Mouse (Mus musculus): Measurements from ENCODE around the gene Tmem40. TPM values are rescaled to one million over a fixed set of nuclear protein-coding genes. Genes with fewer than 3 reads are reported as not detected.

Gene Tmem40
- total and polyA plus RNA-seq, 2 experiments: not detected

GRCm38 (mm10) chr6:115772604-115773003 lies 10.4 kb upstream of the Tmem40 start:
- no peak for TF ChIP-seq POLR2A (IDR thresholded peaks at IDR 0.05; ENCODE audit: extremely low read depth, insufficient read depth, low read length)
- TF ChIP-seq CTCF (IDR thresholded peaks at IDR 0.05; ENCODE audit: low read depth, low read length): 0 out of 2 replicates have a peak, but pooled peaks have one; percentile 28
- Histone ChIP-seq H3K27ac (replicated peaks; ENCODE audit: insufficient read depth, low read depth, low read length) (no peak overlapping the region), H3K4me1 (ENCODE audit: control insufficient read depth, insufficient read depth, low read length) (peaks cover 3% of the 10 kb centered on the region), H3K27me3 (ENCODE audit: control insufficient read depth, insufficient read depth, low read length) (no peaks in the 10 kb centered on the region), H3K9ac (ENCODE audit: low read depth, low read length) (no peak overlapping the region), H3K36me3 (ENCODE audit: control insufficient read depth, insufficient read depth, low read length) (no peaks in the 10 kb centered on the region), H3K79me2 (ENCODE audit: control insufficient read depth, insufficient read depth, low read length) (no peaks in the 10 kb centered on the region), H3K4me3 (ENCODE audit: insufficient read depth, low read depth, low read length) (no peak overlapping the region)
- no peak for DNase-seq (ENCODE audit: extremely low read depth, low read depth, low spot score)
- 92% methylated on average over 1 of the region's 1 CpGs for WGBS

GRCm38 (mm10) chr6:115772201-115772600 lies 10.0 kb upstream of the Tmem40 start:
- peaks cover 3% of the 10 kb centered on the region for H3K4me1 ChIP-seq (ENCODE audit: control insufficient read depth, insufficient read depth, low read length)
- H3K4me3 ChIP-seq (ENCODE audit: insufficient read depth, low read depth, low read length): no peak overlapping the region
- no peak overlapping the region for H3K27ac ChIP-seq (replicated peaks; ENCODE audit: insufficient read depth, low read depth, low read length)
- 82% methylated on average over 6 of the region's 6 CpGs for WGBS
- H3K9ac ChIP-seq (ENCODE audit: low read depth, low read length): no peak overlapping the region
- H3K79me2 ChIP-seq (ENCODE audit: control insufficient read depth, insufficient read depth, low read length): no peaks in the 10 kb centered on the region
- TF ChIP-seq CTCF (IDR thresholded peaks at IDR 0.05; ENCODE audit: low read depth, low read length) (no peak), POLR2A (IDR thresholded peaks at IDR 0.05; ENCODE audit: extremely low read depth, insufficient read depth, low read length) (no peak)
- no peak for DNase-seq (ENCODE audit: extremely low read depth, low read depth, low spot score)
- no peaks in the 10 kb centered on the region for H3K36me3 ChIP-seq (ENCODE audit: control insufficient read depth, insufficient read depth, low read length)
- no peaks in the 10 kb centered on the region for H3K27me3 ChIP-seq (ENCODE audit: control insufficient read depth, insufficient read depth, low read length)

GRCm38 (mm10) chr6:115770852-115771251 lies 8.6 kb upstream of the Tmem40 start:
- H3K4me3 ChIP-seq (ENCODE audit: insufficient read depth, low read depth, low read length): no peak overlapping the region
- TF ChIP-seq CTCF (IDR thresholded peaks at IDR 0.05; ENCODE audit: low read depth, low read length) (no peak), POLR2A (IDR thresholded peaks at IDR 0.05; ENCODE audit: extremely low read depth, insufficient read depth, low read length) (no peak)
- peak; percentile 80 for DNase-seq (ENCODE audit: extremely low read depth, low read depth, low spot score)
- 0 out of 2 replicates have a peak overlapping the region, but pooled peaks have one; percentile 3 for H3K27ac ChIP-seq (replicated peaks; ENCODE audit: insufficient read depth, low read depth, low read length)
- no peak overlapping the region for H3K9ac ChIP-seq (ENCODE audit: low read depth, low read length)
- WGBS: 24% methylated on average over 4 of the region's 4 CpGs
- H3K79me2 ChIP-seq (ENCODE audit: control insufficient read depth, insufficient read depth, low read length): no peaks in the 10 kb centered on the region
- H3K27me3 ChIP-seq (ENCODE audit: control insufficient read depth, insufficient read depth, low read length): no peaks in the 10 kb centered on the region
- peaks cover 3% of the 10 kb centered on the region for H3K4me1 ChIP-seq (ENCODE audit: control insufficient read depth, insufficient read depth, low read length)
- no peaks in the 10 kb centered on the region for H3K36me3 ChIP-seq (ENCODE audit: control insufficient read depth, insufficient read depth, low read length)

- Histone ChIP-seq H3K27me3 (ENCODE audit: control insufficient read depth, insufficient read depth, low read length) (no peaks in the 10 kb centered on the region), H3K27ac (replicated peaks; ENCODE audit: insufficient read depth, low read depth, low read length) (no peak overlapping the region), H3K79me2 (ENCODE audit: control insufficient read depth, insufficient read depth, low read length) (no peaks in the 10 kb centered on the region), H3K36me3 (ENCODE audit: control insufficient read depth, insufficient read depth, low read length) (no peaks in the 10 kb centered on the region), H3K4me3 (ENCODE audit: insufficient read depth, low read depth, low read length) (no peak overlapping the region), H3K4me1 (ENCODE audit: control insufficient read depth, insufficient read depth, low read length) (peaks cover 3% of the 10 kb centered on the region), H3K9ac (ENCODE audit: low read depth, low read length) (no peak overlapping the region)
- WGBS: 90% methylated on average over 20 of the region's 20 CpGs
- peak; percentile 14; the same call in 1 of the 2 replicates for TF ChIP-seq CTCF (IDR thresholded peaks at IDR 0.05; ENCODE audit: low read depth, low read length)
- TF ChIP-seq POLR2A (IDR thresholded peaks at IDR 0.05; ENCODE audit: extremely low read depth, insufficient read depth, low read length): no peak
- no peak for DNase-seq (ENCODE audit: extremely low read depth, low read depth, low spot score)
These were observed 8.0 kb upstream of the Tmem40 start for GRCm38 (mm10) chr6:115770059-115770670.

GRCm38 (mm10) chr6:115768207-115768606 lies 6.0 kb upstream of the Tmem40 start:
- no peak overlapping the region for H3K9ac ChIP-seq (ENCODE audit: low read depth, low read length)
- H3K4me3 ChIP-seq (ENCODE audit: insufficient read depth, low read depth, low read length): no peak overlapping the region
- WGBS: 93% methylated on average over 4 of the region's 4 CpGs
- TF ChIP-seq CTCF (IDR thresholded peaks at IDR 0.05; ENCODE audit: low read depth, low read length): no peak
- no peak for TF ChIP-seq POLR2A (IDR thresholded peaks at IDR 0.05; ENCODE audit: extremely low read depth, insufficient read depth, low read length)
- no peaks in the 10 kb centered on the region for H3K27me3 ChIP-seq (ENCODE audit: control insufficient read depth, insufficient read depth, low read length)
- no peak for DNase-seq (ENCODE audit: extremely low read depth, low read depth, low spot score)
- H3K4me1 ChIP-seq (ENCODE audit: control insufficient read depth, insufficient read depth, low read length): no peaks in the 10 kb centered on the region
- H3K79me2 ChIP-seq (ENCODE audit: control insufficient read depth, insufficient read depth, low read length): no peaks in the 10 kb centered on the region
- no peaks in the 10 kb centered on the region for H3K36me3 ChIP-seq (ENCODE audit: control insufficient read depth, insufficient read depth, low read length)
- no peak overlapping the region for H3K27ac ChIP-seq (replicated peaks; ENCODE audit: insufficient read depth, low read depth, low read length)

GRCm38 (mm10) chr6:115767357-115767756 lies 5.1 kb upstream of the Tmem40 start:
- no peaks in the 10 kb centered on the region for H3K36me3 ChIP-seq (ENCODE audit: control insufficient read depth, insufficient read depth, low read length)
- WGBS: 42% methylated on average over 9 of the region's 9 CpGs

More at GRCm38 (mm10) chr6:115767357-115767756, 5.1 kb upstream of the Tmem40 start:
- TF ChIP-seq POLR2A (IDR thresholded peaks at IDR 0.05; ENCODE audit: extremely low read depth, insufficient read depth, low read length): no peak
- TF ChIP-seq CTCF (IDR thresholded peaks at IDR 0.05; ENCODE audit: low read depth, low read length): no peak
- DNase-seq (ENCODE audit: extremely low read depth, low read depth, low spot score): no peak
- Histone ChIP-seq H3K27ac (replicated peaks; ENCODE audit: insufficient read depth, low read depth, low read length) (no peak overlapping the region), H3K9ac (ENCODE audit: low read depth, low read length) (no peak overlapping the region), H3K4me1 (ENCODE audit: control insufficient read depth, insufficient read depth, low read length) (peaks cover under 1% of the 10 kb centered on the region; the same call in 1 of the 2 replicates), H3K27me3 (ENCODE audit: control insufficient read depth, insufficient read depth, low read length) (no peaks in the 10 kb centered on the region), H3K4me3 (ENCODE audit: insufficient read depth, low read depth, low read length) (no peak overlapping the region), H3K79me2 (ENCODE audit: control insufficient read depth, insufficient read depth, low read length) (no peaks in the 10 kb centered on the region)
